19 mouse cellular contexts compared by ENCODE assay signal in genomic region chr9:71479413-71479812, GRCm38 (mm10).
"Had no signal": no experiment of that assay in that cellular context is flagged by ENCODE, and none has a peak within 500 bp of the region (broad histone marks: within the 10 kb centered on the region; RNA-seq: fewer than 3 reads in every experiment).

No protein-coding gene starts in this region.

- H3K9ac ChIP-seq: liver, embryonic 12.5 days; liver, embryonic 14.5 days; lung, embryonic 15.5 days; neural tube, embryonic 13.5 days; neural tube, embryonic 15.5 days had no signal

- H3K27me3 ChIP-seq: liver, embryonic 12.5 days; lung, embryonic 15.5 days; neural tube, embryonic 13.5 days; neural tube, embryonic 15.5 days had no signal

- DNase-seq: lung, adult 2 months; lung, postnatal 14 days; midbrain, embryonic 14.5 days; retina, postnatal 1 day; right cerebral cortex, adult 18-20 months; right cerebral cortex, postnatal 25 days; right cerebral cortex, postnatal 4 days; spleen, adult 18-20 months; thymus, adult 18-20 months; thymus, postnatal 14 days; thymus, postnatal 36 days had no signal

- H3K4me2 ChIP-seq: lung, embryonic 15.5 days; neural tube, embryonic 13.5 days; neural tube, embryonic 15.5 days had no signal

- H3K27ac ChIP-seq: liver, embryonic 14.5 days; lung, embryonic 15.5 days; midbrain, embryonic 10.5 days; neural tube, embryonic 13.5 days; neural tube, embryonic 15.5 days had no signal

- H3K9me3 ChIP-seq: liver, embryonic 12.5 days; lung, embryonic 15.5 days; neural tube, embryonic 13.5 days; neural tube, embryonic 15.5 days had no signal

- ATAC-seq: liver, embryonic 12.5 days; midbrain, embryonic 16.5 days had no signal

- H3K4me3 ChIP-seq: liver, embryonic 12.5 days; lung, embryonic 15.5 days; midbrain, embryonic 10.5 days; myocyte; neural tube, embryonic 13.5 days; neural tube, embryonic 15.5 days had no signal
